Mouse (Mus musculus) megakaryocyte, embryonic 14.5 days (primary cell): Measurements from ENCODE around the gene Epha10.

Experiments used
- FLI1 ChIP-seq: IDR thresholded peaks from 2 replicates; pipeline ENCODE4 v1.6.1; 2012; ENCODE audit warnings: low read length, inconsistent platforms, mixed read lengths
- GATA1 ChIP-seq: IDR thresholded peaks from 3 replicates; pipeline ENCODE4 v1.6.1; 2012; ENCODE audit warnings: mixed read lengths, low read length, inconsistent platforms, borderline replicate concordance

GRCm38 (mm10) chr4:124960940-124961339 lies 80.2 kb downstream of the Epha10 start:
- TF ChIP-seq GATA1 (no peak), FLI1 (no peak)
